Mouse (Mus musculus) small intestine, adult 2 months (tissue): ENCODE data around the gene Btrc. TPM values are rescaled to one million over a fixed set of nuclear protein-coding genes. Genes with fewer than 3 reads are reported as not detected.

Source experiments
- H3K27ac ChIP-seq: fragments of 200-500 bp; 2 replicates; pipeline ENCODE4 v1.5.1; 2012; ENCODE audit warnings: low read depth, low read length, control low read depth, inconsistent platforms; ENCODE audit not compliant: insufficient read depth
- H3K27me3 ChIP-seq: fragments of 200-500 bp; 2 replicates; pipeline ENCODE4 v1.6.1; 2012; ENCODE audit warnings: mild to moderate bottlenecking, moderate library complexity, low read length, inconsistent platforms; ENCODE audit not compliant: control insufficient read depth, insufficient read depth
- H3K36me3 ChIP-seq: fragments of 200-500 bp; 2 replicates; pipeline ENCODE4 v1.6.1; 2012; ENCODE audit warnings: mild to moderate bottlenecking, low read length, control low read depth, inconsistent platforms; ENCODE audit not compliant: control insufficient read depth, insufficient read depth
- H3K4me1 ChIP-seq: fragments of 200-500 bp; 2 replicates; pipeline ENCODE4 v1.6.1; 2012; ENCODE audit warnings: low read length, inconsistent platforms, mixed read lengths; ENCODE audit not compliant: control insufficient read depth, insufficient read depth, insufficient read length
- H3K4me3 ChIP-seq: fragments of 200-500 bp; 2 replicates; pipeline ENCODE4 v1.5.1; 2012; ENCODE audit warnings: low read depth, mild to moderate bottlenecking, control low read depth, inconsistent platforms, low read length, moderate library complexity
- CTCF ChIP-seq: fragments of 200-500 bp; IDR thresholded peaks from 2 replicates; pipeline ENCODE4 v1.5.1; 2012; ENCODE audit warnings: low read depth, mild to moderate bottlenecking, control low read depth, inconsistent platforms, low read length, moderate library complexity, mixed read lengths; ENCODE audit not compliant: insufficient replicate concordance, insufficient read length; ENCODE audit errors: extremely low read depth
- POLR2A ChIP-seq: fragments of 200-500 bp; IDR thresholded peaks from 2 replicates; pipeline ENCODE4 v1.6.1; 2012; ENCODE audit warnings: low read depth, mild to moderate bottlenecking, control low read depth, inconsistent platforms, low read length, moderate library complexity
- WGBS: fragments of 180-500 bp; shearing (Covaris S2); methylation state at CpG from one replicate; pipeline ENCODE4 v1.1.7; 2018; 5-methylcytosine and 5-hydroxymethylcytosine counted together
- polyA plus RNA-seq: library from polyadenylated mRNA; depleted of rRNA; stranded (reverse); fragments of >200 nt; gene quantifications from 2 replicates; pipeline ENCODE4 v1.2.3, GENCODE M21; 2012

The Btrc gene
- polyA plus RNA-seq, 1 experiment, result 4.2 TPM

DNA sequence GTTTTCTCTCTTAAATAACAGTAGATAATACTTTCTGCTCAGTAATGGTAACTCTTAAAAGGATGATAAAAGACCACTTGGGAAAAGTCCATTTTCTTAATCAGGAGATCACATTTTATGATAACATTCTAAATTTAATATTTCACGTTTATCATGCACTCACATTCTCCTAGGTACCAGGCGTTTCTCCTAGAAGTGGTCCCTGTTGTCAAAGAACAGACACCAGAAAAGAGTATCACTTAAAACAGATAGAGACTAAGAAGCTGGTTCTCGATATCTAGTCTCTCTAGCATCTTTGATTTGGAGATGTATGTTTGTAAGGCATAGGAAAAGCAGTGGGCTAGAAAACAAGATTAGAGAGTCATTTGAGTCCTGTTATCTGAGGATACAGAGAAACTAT, 147.1 kb downstream of the Btrc start:
- no peak overlapping the region for H3K4me3 ChIP-seq
- H3K27ac ChIP-seq, result no peak overlapping the region
- no peaks in the 10 kb centered on the region for H3K27me3 ChIP-seq
- H3K4me1 ChIP-seq, result no peaks in the 10 kb centered on the region
- TF ChIP-seq POLR2A (no peak), CTCF (no peak)
- peaks cover 5% of the 10 kb centered on the region; the same call in 1 of the 2 replicates for H3K36me3 ChIP-seq
- WGBS, result 80% methylated on average over 3 of the region's 3 CpGs

DNA sequence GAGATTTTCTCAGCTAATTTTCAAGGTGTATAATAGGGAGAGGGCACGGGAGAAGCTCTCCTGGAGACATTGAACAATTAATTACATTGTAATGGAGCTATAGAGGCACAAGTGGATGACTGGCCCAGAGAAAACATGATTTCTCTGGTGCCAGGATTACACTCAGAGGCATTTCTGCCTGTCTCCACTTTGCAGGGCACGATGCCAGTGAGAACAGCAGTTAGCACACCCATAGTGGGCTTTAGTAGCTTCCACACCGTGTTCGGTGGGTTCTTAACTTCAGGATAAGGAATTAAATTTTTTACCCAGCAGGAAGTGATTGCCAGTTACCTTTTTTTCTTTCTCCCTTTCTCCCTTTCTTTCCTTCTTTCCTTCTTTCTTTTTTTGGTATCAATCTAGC, 147.9 kb downstream of the Btrc start:
- Histone ChIP-seq H3K36me3 (peaks cover 7% of the 10 kb centered on the region; the same call in 1 of the 2 replicates), H3K27ac (no peak overlapping the region), H3K4me3 (no peak overlapping the region), H3K27me3 (no peaks in the 10 kb centered on the region), H3K4me1 (no peaks in the 10 kb centered on the region)
- TF ChIP-seq CTCF (no peak), POLR2A (no peak)
- WGBS, result 83% methylated on average over 4 of the region's 4 CpGs

DNA sequence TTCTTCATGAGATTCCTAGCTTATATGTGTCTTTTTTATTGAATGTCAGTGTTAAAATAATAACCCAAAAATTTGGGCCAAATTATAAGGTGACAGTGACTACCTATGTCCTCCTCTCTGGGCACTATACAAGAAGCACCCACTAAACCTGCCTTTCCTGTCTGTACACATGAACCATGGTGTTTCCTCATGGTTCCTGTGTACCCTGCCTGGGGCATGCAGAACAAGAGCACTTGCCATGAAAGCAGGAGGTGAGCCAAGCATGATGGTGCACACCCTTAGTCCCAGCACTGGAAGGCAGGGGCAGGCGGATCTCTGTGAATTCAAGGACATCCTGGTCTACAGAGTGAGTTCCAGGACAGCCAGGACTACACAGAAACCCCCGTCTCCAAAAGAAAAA, 151.8 kb downstream of the Btrc start:
- no peak overlapping the region for H3K27ac ChIP-seq
- peaks cover 7% of the 10 kb centered on the region for H3K36me3 ChIP-seq
- no peaks in the 10 kb centered on the region for H3K27me3 ChIP-seq
- no peak overlapping the region for H3K4me3 ChIP-seq
- no peaks in the 10 kb centered on the region for H3K4me1 ChIP-seq
- no peak for TF ChIP-seq POLR2A
- no peak for TF ChIP-seq CTCF
- WGBS, result 93% methylated on average over 2 of the region's 2 CpGs

DNA sequence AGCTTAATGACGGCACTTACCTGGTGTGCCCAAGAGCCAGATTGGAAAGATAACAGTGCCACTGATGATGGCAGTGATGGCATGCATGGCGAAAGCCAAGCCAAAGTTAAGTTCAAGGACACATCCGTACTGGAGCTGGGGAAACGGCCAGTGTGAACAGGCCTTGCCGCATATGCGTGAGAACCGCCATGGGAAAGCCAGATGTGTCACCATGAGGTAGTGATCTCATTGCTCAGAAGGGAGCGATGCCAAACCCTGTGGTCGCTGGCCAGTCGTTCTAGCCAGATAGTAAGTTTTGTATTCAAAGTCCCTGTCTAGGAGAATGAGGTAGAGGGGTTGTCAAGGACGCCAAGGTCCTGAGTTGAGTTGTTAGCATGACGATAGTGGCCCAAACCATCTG, 152.7 kb downstream of the Btrc start:
- TF ChIP-seq POLR2A, result no peak
- no peak for TF ChIP-seq CTCF
- no peaks in the 10 kb centered on the region for H3K27me3 ChIP-seq
- no peak overlapping the region for H3K4me3 ChIP-seq
- no peak overlapping the region for H3K27ac ChIP-seq
- H3K36me3 ChIP-seq, result peaks cover 8% of the 10 kb centered on the region
- 91% methylated on average over 12 of the region's 12 CpGs for WGBS
- no peaks in the 10 kb centered on the region for H3K4me1 ChIP-seq

DNA sequence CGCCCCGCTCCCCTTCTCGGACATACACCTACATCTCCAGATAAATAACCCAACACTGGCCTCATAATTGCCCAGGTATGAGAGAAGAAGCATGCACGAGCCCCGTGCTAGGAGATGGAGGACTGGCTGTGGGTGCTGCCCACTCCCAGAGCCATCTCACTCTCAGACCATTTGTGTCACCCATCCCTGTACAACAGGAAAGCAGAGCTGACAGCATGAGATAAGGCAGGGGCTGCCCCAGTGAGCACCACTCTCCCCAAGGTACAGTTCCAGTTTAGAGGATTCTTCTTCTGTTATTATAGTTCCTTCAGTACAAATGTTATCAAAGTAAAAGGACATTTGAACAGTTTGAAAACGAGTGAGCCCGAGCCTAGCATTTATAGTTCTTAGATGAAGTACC, 163.8 kb downstream of the Btrc start:
- Histone ChIP-seq H3K36me3 (peaks cover 10% of the 10 kb centered on the region), H3K4me1 (no peaks in the 10 kb centered on the region), H3K27ac (no peak overlapping the region), H3K4me3 (no peak overlapping the region), H3K27me3 (no peaks in the 10 kb centered on the region)
- 86% methylated on average over 7 of the region's 7 CpGs for WGBS
- TF ChIP-seq POLR2A, result no peak
- TF ChIP-seq CTCF, result no peak

DNA sequence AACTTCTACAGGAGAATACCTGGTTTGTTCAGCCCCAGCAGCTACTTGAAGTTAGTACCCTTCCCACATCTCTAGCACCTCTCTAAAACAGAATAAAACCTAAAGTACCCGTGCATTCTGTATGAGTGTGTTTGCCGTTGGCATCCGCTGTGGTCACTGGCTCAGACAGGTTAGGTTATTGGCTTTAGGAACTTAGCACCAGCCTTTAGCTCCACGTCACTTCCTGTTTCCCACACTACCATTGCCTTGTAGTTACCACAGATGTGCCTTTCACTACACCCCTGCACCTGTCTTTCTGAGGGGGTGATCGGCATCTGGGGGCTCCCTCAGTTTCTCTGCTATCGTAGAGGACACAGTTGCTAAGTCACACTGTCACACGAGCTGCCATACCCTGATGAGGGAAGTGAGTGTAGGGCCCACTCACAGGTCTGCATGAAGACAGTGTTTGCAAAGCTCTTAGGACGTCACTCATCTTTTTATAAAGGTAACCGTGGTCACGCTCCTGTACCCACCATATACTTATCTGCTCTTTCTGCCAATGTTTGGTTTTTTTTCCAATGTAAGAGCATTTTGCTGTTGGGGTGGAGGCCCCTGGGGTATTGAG, 164.5 kb downstream of the Btrc start:
- H3K27ac ChIP-seq, result no peak overlapping the region
- TF ChIP-seq CTCF (no peak), POLR2A (no peak)
- H3K36me3 ChIP-seq, result peaks cover 10% of the 10 kb centered on the region
- no peaks in the 10 kb centered on the region for H3K4me1 ChIP-seq
- 88% methylated on average over 10 of the region's 10 CpGs for WGBS
- no peak overlapping the region for H3K4me3 ChIP-seq
- no peaks in the 10 kb centered on the region for H3K27me3 ChIP-seq

DNA sequence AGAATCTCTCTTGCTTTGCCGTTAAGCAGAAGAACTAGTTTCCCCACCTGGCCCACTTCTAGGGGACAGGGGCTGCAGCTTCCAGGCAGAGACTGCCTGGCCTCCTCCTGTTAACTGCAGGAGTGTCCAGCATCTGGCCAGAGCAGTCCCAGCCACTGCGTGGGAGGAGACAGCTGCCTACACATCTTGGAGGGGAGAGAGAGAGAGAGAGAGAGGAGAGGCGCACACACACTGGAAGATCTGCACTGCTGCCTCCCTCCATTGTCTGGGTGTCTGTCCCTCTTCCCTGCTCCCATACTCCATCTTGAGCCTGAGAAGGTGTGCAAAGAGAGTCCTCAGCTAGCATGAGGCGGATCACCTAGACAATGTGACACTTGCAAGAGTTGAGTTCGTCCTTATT, 165.8 kb downstream of the Btrc start:
- no peak overlapping the region for H3K4me3 ChIP-seq
- TF ChIP-seq CTCF, result no peak
- TF ChIP-seq POLR2A, result no peak
- H3K36me3 ChIP-seq, result peaks cover 10% of the 10 kb centered on the region
- WGBS, result 81% methylated on average over 5 of the region's 5 CpGs
- no peaks in the 10 kb centered on the region for H3K27me3 ChIP-seq
- H3K27ac ChIP-seq, result no peak overlapping the region
- no peaks in the 10 kb centered on the region for H3K4me1 ChIP-seq

DNA sequence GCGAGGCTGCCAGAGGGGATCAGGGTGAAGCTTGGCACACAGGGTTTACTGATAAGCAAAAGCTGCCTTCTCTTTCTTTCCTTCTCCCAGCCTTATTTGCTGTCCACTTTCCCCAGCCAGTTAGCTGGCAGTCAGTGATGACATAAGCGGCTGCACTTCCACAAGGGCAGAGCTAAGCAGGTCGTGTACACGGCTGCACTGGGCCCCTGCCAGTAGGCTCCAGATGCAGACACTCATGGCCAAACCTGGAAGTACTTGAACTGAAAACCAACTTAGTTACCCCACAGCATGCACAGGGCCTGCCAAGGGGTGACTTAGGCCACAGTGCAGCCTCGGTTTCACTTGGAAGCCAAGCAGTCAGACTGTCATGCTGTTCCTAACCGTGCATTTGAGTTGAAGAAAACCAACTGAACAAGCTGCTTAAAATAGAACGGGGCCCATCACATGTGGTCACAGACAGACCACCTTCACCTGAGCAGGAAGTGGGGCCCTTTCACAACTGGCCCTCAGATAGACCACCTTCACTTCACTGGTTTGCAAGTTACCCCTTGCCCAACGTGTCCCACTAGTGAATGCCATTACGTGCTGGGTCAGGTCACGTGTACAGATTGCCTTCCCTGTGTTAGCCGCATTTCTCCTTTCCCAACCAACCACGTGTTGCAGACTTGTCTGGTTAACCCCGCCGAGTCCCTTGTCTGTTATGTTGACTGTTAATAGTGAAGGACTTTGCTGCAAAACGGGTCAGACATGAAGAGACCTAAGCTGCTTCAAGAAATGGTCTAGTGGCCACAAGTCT, 166.9 kb downstream of the Btrc start:
- no peak overlapping the region for H3K4me3 ChIP-seq
- TF ChIP-seq POLR2A (no peak), CTCF (no peak)
- H3K36me3 ChIP-seq, result peaks cover 10% of the 10 kb centered on the region
- H3K27ac ChIP-seq, result no peak overlapping the region
- H3K4me1 ChIP-seq, result no peaks in the 10 kb centered on the region
- WGBS, result 71% methylated on average over 15 of the region's 15 CpGs
- no peaks in the 10 kb centered on the region for H3K27me3 ChIP-seq
